Mouse (Mus musculus) megakaryocyte, embryonic 14.5 days (primary cell): ENCODE measurements around the gene Zfp526. TPM values are rescaled to one million over a fixed set of nuclear protein-coding genes. Genes with fewer than 3 reads are reported as not detected.
A peak's percentile ranks its signal among the peaks of the same experiment; 100 is the strongest.

Source experiments
- H3K27me3 ChIP-seq: replicated peaks from 2 replicates; pipeline ENCODE3; 2012; ENCODE audit warnings: inconsistent platforms
- H3K36me3 ChIP-seq: replicated peaks from 2 replicates; pipeline ENCODE3; 2012; ENCODE audit warnings: low read length, inconsistent platforms, mixed read lengths
- H3K4me1 ChIP-seq: 2 replicates; pipeline ENCODE4 v1.6.1; 2012; ENCODE audit warnings: inconsistent platforms
- H3K4me3 ChIP-seq: replicated peaks from 2 replicates; pipeline ENCODE3; 2012; ENCODE audit warnings: moderate library complexity, mild to moderate bottlenecking, inconsistent platforms
- H3K9me3 ChIP-seq: 2 replicates; pipeline ENCODE4 v1.6.1; 2012; ENCODE audit warnings: inconsistent platforms
- FLI1 ChIP-seq: IDR thresholded peaks from 2 replicates; pipeline ENCODE4 v1.6.1; 2012; ENCODE audit warnings: low read length, inconsistent platforms, mixed read lengths
- GATA1 ChIP-seq: IDR thresholded peaks from 3 replicates; pipeline ENCODE4 v1.6.1; 2012; ENCODE audit warnings: mixed read lengths, low read length, inconsistent platforms, borderline replicate concordance
- polyA plus RNA-seq: library from polyadenylated mRNA; stranded (reverse); fragments of >175 nt; gene quantifications from 2 replicates; pipeline ENCODE4 v1.2.3, GENCODE M21; 2012; ENCODE audit warnings: low replicate concordance; ENCODE audit not compliant: insufficient read depth

The Zfp526 gene
- polyA plus RNA-seq, 1 experiment: 4.8 TPM

DNA sequence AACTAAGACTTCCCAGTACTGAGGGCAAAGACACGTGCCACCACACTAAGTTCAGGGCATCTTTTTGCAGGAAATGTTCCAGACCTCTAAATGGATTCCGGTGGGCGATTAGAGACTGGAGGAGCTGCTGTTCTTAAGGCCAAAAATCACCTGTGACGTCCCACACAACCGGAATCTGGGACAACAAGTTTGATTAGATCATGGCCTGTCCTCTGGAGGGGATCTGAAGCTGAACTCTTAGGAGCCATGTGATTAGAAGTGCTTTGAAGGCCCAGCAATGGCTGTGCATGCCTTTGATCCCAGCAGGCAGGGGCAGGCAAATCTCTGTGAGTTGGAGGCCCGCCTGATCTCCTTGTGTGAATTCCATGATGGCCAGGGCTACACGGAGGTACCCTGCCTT, 19.4 kb downstream of the Zfp526 start:
- H3K9me3 ChIP-seq: no peaks in the 10 kb centered on the region
- H3K27me3 ChIP-seq: no peaks in the 10 kb centered on the region
- peaks cover 56% of the 10 kb centered on the region for H3K4me1 ChIP-seq
- H3K4me3 ChIP-seq: no peak overlapping the region
- no peak for TF ChIP-seq GATA1
- TF ChIP-seq FLI1: no peak
- H3K36me3 ChIP-seq: peaks cover 32% of the 10 kb centered on the region

GRCm38 (mm10) chr7:25241062-25241461, 19.8 kb downstream of the Zfp526 start:
- Histone ChIP-seq H3K4me3 (peak overlapping the region; percentile 55), H3K27me3 (no peaks in the 10 kb centered on the region), H3K9me3 (no peaks in the 10 kb centered on the region), H3K4me1 (peaks cover 56% of the 10 kb centered on the region), H3K36me3 (peaks cover 32% of the 10 kb centered on the region)
- no peak for TF ChIP-seq GATA1
- TF ChIP-seq FLI1: no peak

- Histone ChIP-seq H3K4me3 (no peak overlapping the region), H3K9me3 (no peaks in the 10 kb centered on the region), H3K27me3 (peaks cover 2% of the 10 kb centered on the region), H3K4me1 (peaks cover 70% of the 10 kb centered on the region), H3K36me3 (peaks cover 34% of the 10 kb centered on the region)
- TF ChIP-seq FLI1: no peak
- TF ChIP-seq GATA1: no peak
These were observed 22.1 kb downstream of the Zfp526 start for GRCm38 (mm10) chr7:25243361-25243760.

DNA sequence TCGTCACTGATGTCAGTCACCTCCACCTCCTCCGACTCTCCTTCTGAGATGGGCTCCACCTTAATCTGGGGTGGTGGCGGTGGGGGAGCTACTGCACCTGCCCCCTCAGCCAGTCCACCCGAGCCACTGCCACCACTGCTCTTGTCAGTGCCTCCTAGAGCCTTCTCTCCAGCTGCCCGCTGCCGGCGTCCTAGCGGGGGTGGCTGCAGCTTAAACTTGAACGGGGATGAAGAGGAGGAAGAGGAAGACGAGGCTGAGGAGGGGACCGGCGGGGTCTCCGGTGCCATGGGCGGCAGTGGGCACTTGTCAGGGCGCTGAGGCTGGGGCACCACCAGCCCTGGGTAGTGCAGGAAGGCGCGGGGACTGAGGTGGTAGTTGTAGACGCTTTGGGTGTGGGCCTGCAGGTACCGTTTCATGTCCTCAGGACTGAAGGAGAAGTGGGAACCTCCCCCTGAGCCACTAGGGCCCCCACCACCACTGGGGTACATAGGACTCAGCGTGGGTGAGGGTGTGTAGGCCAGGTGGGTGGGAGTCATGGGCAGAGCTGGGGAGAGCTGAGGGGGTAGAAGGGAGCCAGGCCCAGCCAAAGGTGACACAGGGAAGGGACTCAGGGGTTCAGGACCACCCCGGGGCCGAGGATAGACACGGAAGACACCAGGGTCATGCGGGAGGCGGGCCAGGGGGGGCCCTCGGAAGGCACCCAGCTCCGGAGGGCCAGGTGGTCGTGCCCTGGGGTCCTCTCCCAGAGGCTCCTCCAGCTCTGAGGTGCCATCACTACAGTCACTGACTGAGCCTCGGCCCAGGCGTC, 23.5 kb downstream of the Zfp526 start:
- H3K36me3 ChIP-seq: peaks cover 34% of the 10 kb centered on the region
- no peaks in the 10 kb centered on the region for H3K9me3 ChIP-seq
- no peak for TF ChIP-seq GATA1
- no peak for TF ChIP-seq FLI1
- H3K4me3 ChIP-seq: no peak overlapping the region
- peaks cover 2% of the 10 kb centered on the region for H3K27me3 ChIP-seq
- H3K4me1 ChIP-seq: peaks cover 66% of the 10 kb centered on the region

GRCm38 (mm10) chr7:25246079-25246758, 25.0 kb downstream of the Zfp526 start:
- peaks cover 34% of the 10 kb centered on the region for H3K36me3 ChIP-seq
- no peaks in the 10 kb centered on the region for H3K9me3 ChIP-seq
- TF ChIP-seq GATA1: no peak
- peaks cover 2% of the 10 kb centered on the region for H3K27me3 ChIP-seq
- peaks cover 56% of the 10 kb centered on the region for H3K4me1 ChIP-seq
- H3K4me3 ChIP-seq: peak overlapping the region; percentile 82

- Histone ChIP-seq H3K4me1 (peaks cover 56% of the 10 kb centered on the region), H3K9me3 (no peaks in the 10 kb centered on the region), H3K27me3 (peaks cover 2% of the 10 kb centered on the region), H3K4me3 (peak overlapping the region; percentile 82), H3K36me3 (peaks cover 34% of the 10 kb centered on the region)
- TF ChIP-seq FLI1 (no peak), GATA1 (no peak)
These were observed 25.5 kb downstream of the Zfp526 start for GRCm38 (mm10) chr7:25246759-25247137.

DNA sequence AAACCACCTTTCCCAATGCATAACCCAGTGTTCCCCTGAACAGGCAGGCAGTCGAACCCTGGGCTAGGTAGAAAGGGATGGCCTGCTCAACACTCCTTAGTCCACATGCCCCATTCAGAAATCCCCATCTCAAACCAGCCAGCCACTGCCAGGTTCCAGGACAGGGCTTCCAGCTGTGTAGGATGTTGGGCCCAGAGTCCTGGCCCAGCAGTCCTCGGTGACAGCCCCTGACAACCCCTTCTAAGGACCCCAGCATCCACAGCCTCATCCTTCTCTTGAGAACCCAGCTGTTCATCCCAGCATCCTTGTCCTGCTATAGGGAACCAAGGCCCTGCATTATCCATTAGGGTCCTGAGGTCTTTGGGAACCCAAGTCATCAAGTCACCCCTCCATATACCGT, 26.3 kb downstream of the Zfp526 start:
- Histone ChIP-seq H3K9me3 (no peaks in the 10 kb centered on the region), H3K27me3 (peaks cover 2% of the 10 kb centered on the region), H3K4me3 (peak overlapping the region; percentile 15), H3K36me3 (peaks cover 33% of the 10 kb centered on the region), H3K4me1 (peaks cover 59% of the 10 kb centered on the region)
- TF ChIP-seq GATA1 (no peak), FLI1 (no peak)

DNA sequence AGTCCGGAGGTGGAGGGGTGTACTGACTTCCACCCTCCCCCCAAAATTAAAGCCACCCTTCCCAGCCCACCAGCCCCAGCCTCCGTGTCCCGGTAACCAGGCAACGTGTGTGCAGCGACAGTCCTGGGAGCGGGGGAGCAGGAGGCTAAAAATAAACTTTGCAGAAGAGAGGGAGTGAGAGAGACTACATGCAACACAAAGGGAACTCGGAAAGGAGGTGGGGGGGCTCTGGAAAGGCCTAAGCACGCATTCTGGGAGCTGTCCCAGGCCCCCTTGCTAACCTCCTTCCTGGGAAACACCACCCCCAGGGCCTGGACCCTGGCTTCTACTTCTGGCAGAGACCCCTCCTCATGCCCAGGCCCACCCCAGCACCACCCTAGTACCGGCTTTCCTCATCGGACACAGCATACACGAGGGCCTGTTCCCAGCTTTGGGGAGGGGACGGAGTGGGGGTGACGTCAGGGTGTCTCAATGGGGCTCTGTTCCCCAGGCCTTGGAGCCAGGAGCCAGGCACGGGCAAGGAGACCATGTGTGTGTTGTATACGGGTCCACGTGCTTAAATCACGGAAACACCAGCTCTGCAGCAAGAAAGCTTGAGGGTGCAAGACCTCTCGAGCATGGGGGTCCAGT, 26.9 kb downstream of the Zfp526 start:
- Histone ChIP-seq H3K36me3 (peaks cover 26% of the 10 kb centered on the region), H3K9me3 (no peaks in the 10 kb centered on the region), H3K4me3 (peak overlapping the region; percentile 97), H3K27me3 (peaks cover 2% of the 10 kb centered on the region), H3K4me1 (peaks cover 59% of the 10 kb centered on the region)
- no peak for TF ChIP-seq FLI1
- TF ChIP-seq GATA1: no peak

- Histone ChIP-seq H3K36me3 (peaks cover 23% of the 10 kb centered on the region), H3K9me3 (no peaks in the 10 kb centered on the region), H3K4me3 (peak overlapping the region; percentile 97), H3K4me1 (peaks cover 59% of the 10 kb centered on the region), H3K27me3 (peaks cover 2% of the 10 kb centered on the region)
- TF ChIP-seq FLI1 (no peak), GATA1 (no peak)
These were observed 27.7 kb downstream of the Zfp526 start for GRCm38 (mm10) chr7:25248846-25249313.
